Mouse (Mus musculus) layer of hippocampus, adult 9-11 months (tissue): Measurements from ENCODE around the gene Brms1.

Experiments
- DNase-seq: peaks from one replicate; pipeline ENCODE4 v3.0.0; 2022

The Brms1 gene

GRCm38 (mm10) chr19:5039301-5040114, 1.6 kb upstream of the Brms1 start:
- no peak for DNase-seq

- no peak for DNase-seq
Observed at GRCm38 (mm10) chr19:5041588-5041987, 434 bp downstream of the Brms1 start.

GRCm38 (mm10) chr19:5045531-5045930, 4.4 kb downstream of the Brms1 start:
- DNase-seq: no peak

DNA sequence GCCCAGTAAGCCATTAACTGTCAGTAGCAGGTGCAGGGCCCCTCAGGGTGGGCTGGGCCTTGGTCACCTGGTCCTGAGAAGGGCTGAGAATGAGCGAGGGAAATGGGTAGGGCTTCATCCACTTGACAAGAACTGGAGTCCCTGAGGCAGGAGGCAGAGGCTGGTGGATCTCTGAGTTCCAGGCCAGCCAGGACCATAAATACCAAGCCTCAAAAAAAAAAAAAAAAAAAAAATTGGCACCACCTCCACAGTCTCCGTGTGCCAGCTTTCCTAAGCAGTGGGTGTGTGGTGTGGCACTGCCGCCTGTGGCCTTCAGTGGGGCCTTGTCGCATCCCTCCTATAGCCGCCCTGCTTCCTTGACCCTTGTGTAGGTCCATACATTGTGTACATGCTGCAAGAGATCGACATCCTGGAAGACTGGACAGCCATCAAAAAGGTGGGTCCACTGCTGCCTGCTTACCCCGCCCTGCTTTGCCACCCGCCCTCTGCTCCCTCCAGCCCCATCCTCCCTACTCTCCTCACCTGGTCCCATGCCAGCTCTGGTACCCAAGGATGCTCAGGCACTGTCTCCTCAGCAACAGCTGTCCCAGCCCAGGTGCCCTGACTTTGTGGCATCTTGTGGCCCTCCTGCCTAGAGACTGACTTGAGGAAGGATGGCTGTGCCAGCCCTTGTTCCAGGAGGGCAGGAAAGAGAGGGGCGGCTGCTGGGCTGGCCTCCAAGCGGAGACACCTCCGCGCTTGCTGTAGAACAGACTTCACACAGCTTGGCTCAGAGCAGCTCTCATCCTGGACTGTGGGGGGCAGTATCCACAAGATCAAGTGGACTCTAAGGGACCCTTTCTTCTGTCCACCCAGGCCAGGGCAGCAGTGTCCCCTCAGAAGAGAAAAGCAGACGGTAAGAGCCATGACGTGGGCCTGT, 7.2 kb downstream of the Brms1 start:
- DNase-seq: peak; percentile 82

GRCm38 (mm10) chr19:5049325-5049724, 8.2 kb downstream of the Brms1 start:
- no peak for DNase-seq

DNA sequence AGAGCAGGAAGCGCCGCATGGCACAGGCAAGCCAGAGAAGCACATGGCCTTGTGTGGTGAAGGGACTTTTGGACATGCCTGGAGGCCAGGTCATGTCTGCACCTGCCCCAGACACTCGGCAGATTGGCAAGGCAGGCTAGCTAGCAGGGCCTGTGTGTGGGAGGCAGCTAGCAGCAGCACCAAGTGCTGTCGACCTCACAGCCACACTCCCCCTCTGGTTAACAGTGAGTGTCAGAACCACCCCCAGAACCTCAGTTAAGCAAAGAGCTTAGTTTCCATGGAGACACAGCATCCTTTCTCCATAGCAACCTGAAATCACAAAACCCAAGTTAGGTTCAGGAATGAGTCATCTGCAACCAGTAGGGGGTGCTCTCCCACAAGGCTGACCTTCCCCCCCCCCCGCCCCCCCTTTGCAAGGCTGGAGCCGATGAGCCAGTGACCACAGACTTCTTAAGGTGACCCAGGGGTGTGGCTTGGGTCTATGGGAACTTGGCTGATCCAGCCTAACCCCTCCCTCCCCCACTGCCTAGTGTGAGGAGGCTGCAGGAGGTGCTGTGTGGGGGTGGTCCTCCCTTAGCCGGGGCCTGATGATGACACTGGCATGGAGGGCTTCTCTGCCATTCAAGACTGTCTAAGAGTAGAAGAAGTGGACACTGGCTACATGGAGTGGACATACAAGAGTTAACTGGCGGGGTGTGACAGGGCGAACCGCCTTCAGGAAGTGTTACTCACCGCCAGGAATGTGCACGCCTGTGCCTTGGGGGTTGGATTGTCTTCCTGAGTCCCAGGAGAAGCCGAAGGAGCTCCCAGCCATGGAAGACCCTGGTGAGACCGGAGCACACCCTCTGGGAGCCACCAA, 9.1 kb downstream of the Brms1 start, which contains the start of gene Rin1:
Gene Rin1 (plus strand): TSS at position 435 of the 859 bp plus-strand sequence.
- peak; percentile 91 for DNase-seq

- DNase-seq: no peak
Observed at GRCm38 (mm10) chr19:5051031-5051430, 9.9 kb downstream of the Brms1 start.

DNA sequence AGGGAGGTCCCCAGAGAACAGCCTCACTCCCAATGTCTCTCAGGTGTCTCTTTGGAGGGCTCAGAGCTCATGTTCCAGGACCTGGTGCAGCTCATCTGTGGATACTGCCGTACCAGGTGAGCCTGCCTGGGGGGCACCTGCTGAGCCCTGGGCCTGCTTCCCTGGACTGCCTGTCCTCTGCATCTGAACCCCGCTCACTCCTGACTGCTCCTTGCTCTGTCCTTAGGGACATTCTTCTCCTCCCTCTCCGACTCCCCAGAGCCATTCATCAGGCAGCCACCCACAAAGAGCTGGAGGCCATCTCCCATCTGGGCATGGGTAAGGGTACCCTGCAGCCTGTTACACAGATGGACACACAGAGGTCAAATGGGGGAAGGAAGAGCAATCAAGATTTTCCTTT, 10.4 kb downstream of the Brms1 start:
- DNase-seq: no peak

DNA sequence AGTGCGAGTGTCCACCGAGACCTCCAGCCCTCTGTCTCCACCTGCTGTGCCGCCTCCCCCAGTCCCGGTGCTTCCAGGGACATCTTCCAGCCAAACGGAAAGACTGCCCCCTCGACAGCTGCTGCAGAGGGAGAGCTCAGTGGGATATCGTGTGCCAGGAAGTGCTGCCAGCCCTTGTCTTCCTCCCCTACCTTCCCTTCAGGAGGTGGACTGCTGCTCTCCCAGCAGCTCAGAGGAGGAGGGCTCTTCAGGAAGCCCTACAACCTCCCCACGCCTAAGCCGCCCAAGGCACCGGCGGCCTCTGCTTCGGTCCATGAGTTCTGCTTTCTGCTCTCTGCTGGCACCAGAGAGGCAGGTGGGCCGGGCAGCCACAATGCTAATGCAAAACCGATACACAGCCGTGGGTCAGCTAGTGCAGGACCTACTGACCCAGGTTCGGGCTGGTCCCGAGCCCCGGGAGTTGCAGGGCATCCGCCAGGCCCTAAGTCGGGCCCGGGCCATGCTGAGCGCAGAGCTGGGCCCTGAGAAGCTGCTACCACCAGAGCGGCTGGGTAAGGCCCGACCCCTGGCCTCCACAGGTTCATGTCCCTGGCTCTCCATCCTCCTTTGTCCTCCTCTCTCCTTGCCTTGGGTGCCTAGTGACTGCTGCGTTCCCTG, 11.1 kb downstream of the Brms1 start:
- DNase-seq: no peak

DNA sequence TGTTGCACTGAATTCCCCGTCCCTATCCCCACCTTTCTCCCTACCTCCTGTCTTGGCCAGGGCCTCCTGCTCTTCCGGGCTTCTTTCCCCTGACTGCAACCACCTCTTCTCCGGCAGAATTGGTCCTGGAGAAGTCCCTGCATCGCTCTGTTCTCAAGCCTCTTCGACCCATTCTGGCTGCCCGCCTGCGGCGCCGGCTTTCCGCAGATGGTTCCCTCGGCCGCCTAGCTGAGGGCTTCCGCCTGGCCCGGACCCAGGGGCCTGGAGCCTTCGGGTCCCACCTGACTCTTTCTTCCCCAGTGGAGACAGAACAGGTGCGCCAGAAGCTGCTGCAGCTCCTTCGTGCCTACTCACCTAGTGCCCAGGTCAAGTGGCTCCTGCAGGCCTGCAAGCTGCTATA, 11.7 kb downstream of the Brms1 start:
- DNase-seq: no peak

- no peak for DNase-seq
Observed at GRCm38 (mm10) chr19:5053909-5054308, 12.8 kb downstream of the Brms1 start.

- DNase-seq: no peak
Observed at GRCm38 (mm10) chr19:5056251-5056650, 15.1 kb downstream of the Brms1 start.

DNA sequence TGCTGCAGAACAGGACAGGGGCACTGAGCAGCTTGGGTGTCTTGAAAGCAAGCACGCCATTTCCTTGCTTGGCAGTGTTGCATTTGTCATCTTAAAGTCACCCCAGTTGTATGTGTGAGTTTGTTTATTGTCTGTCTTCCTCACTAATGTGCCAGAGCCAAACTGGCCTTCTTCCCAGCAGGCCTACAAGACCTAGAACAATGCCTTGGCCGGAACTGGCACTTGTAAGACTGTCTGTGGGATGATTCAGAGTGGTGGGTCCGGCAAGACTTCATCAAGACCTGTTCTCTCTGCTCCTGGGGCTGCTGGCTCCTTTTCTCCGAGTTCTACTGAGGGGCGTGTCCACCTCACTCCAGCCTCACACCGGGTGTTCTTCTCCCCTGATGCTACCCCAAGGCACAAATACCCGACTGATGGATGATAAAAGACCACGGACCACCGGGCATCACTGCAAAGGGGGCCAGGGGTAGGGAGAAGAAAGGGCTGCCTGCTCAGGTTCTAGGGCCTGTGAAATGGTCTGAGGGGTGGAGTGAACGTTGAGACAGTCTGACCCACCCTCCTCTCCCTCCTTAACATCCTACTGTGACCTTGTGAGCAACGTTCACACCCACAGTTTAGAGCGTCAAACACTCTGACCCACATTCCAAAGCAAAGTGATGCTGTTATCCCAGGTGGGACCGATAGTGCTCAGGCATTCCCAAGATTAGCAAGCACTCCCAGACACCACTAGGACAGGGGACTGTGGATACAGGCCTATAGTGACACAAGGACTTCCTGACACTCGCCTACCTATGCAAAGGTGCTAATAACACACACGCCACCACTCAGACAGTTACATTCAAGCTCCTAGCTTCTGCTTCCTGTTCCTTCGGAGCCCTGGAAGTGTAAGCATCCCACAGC, 17.0 kb downstream of the Brms1 start:
- DNase-seq: no peak

DNA sequence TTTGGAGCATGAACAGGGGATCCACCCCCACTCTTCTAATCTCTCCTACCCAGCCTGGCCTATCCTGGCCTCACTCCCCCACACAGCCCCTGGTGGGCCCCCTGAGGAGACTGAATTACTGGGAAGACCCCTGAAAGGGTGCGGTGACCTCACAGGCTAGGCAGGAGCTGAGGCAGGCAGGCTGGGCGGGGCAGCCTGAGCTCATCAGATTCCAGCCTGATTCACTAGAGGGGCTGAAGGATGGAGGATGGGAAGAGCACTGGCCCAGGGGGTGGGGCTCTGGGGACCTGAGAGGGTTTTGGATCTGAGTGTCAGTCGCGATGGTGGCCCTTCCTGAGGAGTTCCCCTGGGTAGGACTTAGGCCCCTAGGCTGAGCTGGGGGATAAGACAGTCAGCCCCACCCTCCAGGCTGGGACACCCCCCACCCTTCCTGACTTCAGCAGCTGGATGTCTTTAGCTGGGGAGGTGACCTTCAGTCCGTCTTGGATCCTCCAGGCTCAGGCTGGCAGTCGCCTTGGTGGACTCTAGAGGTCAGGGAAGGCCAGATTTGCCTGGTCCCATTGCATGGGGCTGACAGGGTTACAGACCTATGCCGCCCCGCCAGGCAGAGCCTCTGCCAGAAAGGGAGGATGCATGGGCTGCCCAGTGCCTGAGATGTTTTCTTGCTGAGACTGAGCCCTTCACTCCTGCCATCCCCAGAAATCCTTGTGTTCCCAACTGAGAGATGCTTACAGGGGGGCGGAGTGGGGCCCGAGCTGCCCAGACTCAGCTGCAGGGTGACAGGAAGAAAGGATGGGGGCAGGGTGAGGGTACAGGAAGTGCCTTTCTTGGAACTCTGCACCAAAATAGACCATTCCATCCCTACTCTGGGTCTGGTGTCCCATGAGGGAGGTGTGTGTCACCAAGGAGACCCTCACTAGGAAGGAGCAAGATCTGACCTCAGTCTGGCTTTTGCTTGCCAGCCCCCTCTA, 17.9 kb downstream of the Brms1 start:
- no peak for DNase-seq

DNA sequence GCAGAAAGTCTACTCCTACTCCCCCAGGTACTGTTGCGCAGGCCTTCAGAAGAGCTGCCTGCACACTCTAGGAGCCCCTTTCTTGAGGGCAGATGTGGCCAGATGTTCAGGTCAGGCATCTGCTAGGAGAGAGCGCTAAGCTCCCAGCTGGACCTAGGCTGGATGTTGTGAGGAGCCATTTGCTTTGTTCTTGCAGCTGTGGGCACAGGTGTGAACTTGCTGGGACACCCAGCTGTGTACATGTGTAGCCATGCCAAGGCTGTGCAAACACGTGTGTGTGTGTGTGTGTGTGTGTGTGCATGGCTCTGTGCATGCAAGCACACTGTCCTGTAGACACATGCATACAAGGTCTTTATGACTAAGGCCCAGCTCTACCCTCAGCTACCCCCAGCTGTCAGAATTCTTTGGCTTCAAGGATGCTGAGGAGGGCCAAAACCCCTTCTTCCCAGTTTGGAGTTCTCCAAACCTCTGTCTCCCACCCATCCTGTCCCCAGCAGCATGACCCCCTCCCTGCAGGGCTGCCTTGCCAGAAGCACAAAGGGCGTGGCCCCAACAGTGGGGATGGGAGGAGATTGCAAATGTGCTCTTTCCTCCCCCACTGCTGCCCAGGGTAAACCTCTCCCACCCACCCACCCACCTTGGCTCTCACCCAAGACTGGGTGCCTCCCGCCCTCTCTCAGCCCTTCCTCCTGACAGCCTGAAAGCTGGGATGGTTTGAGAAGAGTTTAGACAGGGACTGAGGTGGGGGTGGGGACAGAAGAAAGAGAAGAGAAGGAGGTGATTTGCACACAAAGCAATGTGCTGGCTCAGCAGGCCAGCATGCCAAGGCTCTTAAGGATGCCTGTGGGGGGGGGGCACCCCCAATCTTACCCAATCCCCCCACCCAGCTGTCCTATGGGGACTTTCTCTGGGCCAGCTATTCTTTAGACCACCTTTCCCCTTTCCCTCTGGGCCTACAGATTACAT, 19.5 kb downstream of the Brms1 start:
- DNase-seq: no peak

GRCm38 (mm10) chr19:5062041-5062440, 20.9 kb downstream of the Brms1 start:
- DNase-seq: no peak

- DNase-seq: no peak
Observed at GRCm38 (mm10) chr19:5062446-5062845, 21.3 kb downstream of the Brms1 start.

- DNase-seq: no peak
Observed at GRCm38 (mm10) chr19:5065104-5065503, 23.9 kb downstream of the Brms1 start.
